Mouse (Mus musculus): ENCODE results near the gene Cxcl17. TPM values are rescaled to one million over a fixed set of nuclear protein-coding genes. Genes with fewer than 3 reads are reported as not detected.
"Not testable (repeated sequence)": the region's sequence is repeated elsewhere in the genome, so short reads cannot be mapped to it uniquely, and the experiment has no call there.

Gene Cxcl17
- total and polyA plus RNA-seq, 2 experiments, result not detected

- Histone ChIP-seq H3K27me3 (ENCODE audit: control insufficient read depth, insufficient read depth, low read length) (no peaks in the 10 kb centered on the region), H3K4me1 (ENCODE audit: control insufficient read depth, insufficient read depth, low read length) (peaks cover 6% of the 10 kb centered on the region), H3K4me3 (ENCODE audit: insufficient read depth, low read depth, low read length) (no peak overlapping the region), H3K9ac (ENCODE audit: low read depth, low read length) (no peak overlapping the region), H3K36me3 (ENCODE audit: control insufficient read depth, insufficient read depth, low read length) (no peaks in the 10 kb centered on the region), H3K79me2 (ENCODE audit: control insufficient read depth, insufficient read depth, low read length) (no peaks in the 10 kb centered on the region), H3K27ac (replicated peaks; ENCODE audit: insufficient read depth, low read depth, low read length) (no peak overlapping the region)
- 85% methylated on average over 4 of the region's 4 CpGs for WGBS
- TF ChIP-seq CTCF (IDR thresholded peaks at IDR 0.05; ENCODE audit: low read depth, low read length) (no peak), POLR2A (IDR thresholded peaks at IDR 0.05; ENCODE audit: extremely low read depth, insufficient read depth, low read length) (no peak)
- no peak for DNase-seq (ENCODE audit: extremely low read depth, low read depth, low spot score)
Observed at GRCm38 (mm10) chr7:25429886-25430784, 17.4 kb upstream of the Cxcl17 start.

GRCm38 (mm10) chr7:25428321-25428720 lies 15.6 kb upstream of the Cxcl17 start:
- TF ChIP-seq CTCF (IDR thresholded peaks at IDR 0.05; ENCODE audit: low read depth, low read length) (no peak), POLR2A (IDR thresholded peaks at IDR 0.05; ENCODE audit: extremely low read depth, insufficient read depth, low read length) (no peak)
- 24% methylated on average over 3 of the region's 3 CpGs for WGBS
- Histone ChIP-seq H3K27ac (replicated peaks; ENCODE audit: insufficient read depth, low read depth, low read length) (peak overlapping the region; percentile 8), H3K27me3 (ENCODE audit: control insufficient read depth, insufficient read depth, low read length) (no peaks in the 10 kb centered on the region), H3K4me1 (ENCODE audit: control insufficient read depth, insufficient read depth, low read length) (peaks cover 6% of the 10 kb centered on the region; the same call in 1 of the 2 replicates), H3K4me3 (ENCODE audit: insufficient read depth, low read depth, low read length) (no peak overlapping the region), H3K79me2 (ENCODE audit: control insufficient read depth, insufficient read depth, low read length) (no peaks in the 10 kb centered on the region), H3K36me3 (ENCODE audit: control insufficient read depth, insufficient read depth, low read length) (no peaks in the 10 kb centered on the region), H3K9ac (ENCODE audit: low read depth, low read length) (no peak overlapping the region)
- DNase-seq (ENCODE audit: extremely low read depth, low read depth, low spot score), result peak; percentile 79

- no peak for DNase-seq (ENCODE audit: extremely low read depth, low read depth, low spot score)
- H3K27ac ChIP-seq (replicated peaks; ENCODE audit: insufficient read depth, low read depth, low read length), result no peak overlapping the region
- no peak overlapping the region for H3K4me3 ChIP-seq (ENCODE audit: insufficient read depth, low read depth, low read length)
- no peaks in the 10 kb centered on the region for H3K27me3 ChIP-seq (ENCODE audit: control insufficient read depth, insufficient read depth, low read length)
- H3K79me2 ChIP-seq (ENCODE audit: control insufficient read depth, insufficient read depth, low read length), result no peaks in the 10 kb centered on the region
- no peaks in the 10 kb centered on the region for H3K36me3 ChIP-seq (ENCODE audit: control insufficient read depth, insufficient read depth, low read length)
- H3K4me1 ChIP-seq (ENCODE audit: control insufficient read depth, insufficient read depth, low read length), result no peaks in the 10 kb centered on the region
- no peak for TF ChIP-seq CTCF (IDR thresholded peaks at IDR 0.05; ENCODE audit: low read depth, low read length)
- TF ChIP-seq POLR2A (IDR thresholded peaks at IDR 0.05; ENCODE audit: extremely low read depth, insufficient read depth, low read length), result no peak
- WGBS, result 80% methylated on average over 5 of the region's 5 CpGs
- H3K9ac ChIP-seq (ENCODE audit: low read depth, low read length), result no peak overlapping the region
Observed at GRCm38 (mm10) chr7:25427144-25427543, 14.5 kb upstream of the Cxcl17 start.

GRCm38 (mm10) chr7:25426380-25426779 lies 13.7 kb upstream of the Cxcl17 start:
- H3K36me3 ChIP-seq (ENCODE audit: control insufficient read depth, insufficient read depth, low read length); H3K27ac ChIP-seq (replicated peaks; ENCODE audit: insufficient read depth, low read depth, low read length); H3K4me3 ChIP-seq (ENCODE audit: insufficient read depth, low read depth, low read length); H3K27me3 ChIP-seq (ENCODE audit: control insufficient read depth, insufficient read depth, low read length); H3K79me2 ChIP-seq (ENCODE audit: control insufficient read depth, insufficient read depth, low read length); H3K4me1 ChIP-seq (ENCODE audit: control insufficient read depth, insufficient read depth, low read length); H3K9ac ChIP-seq (ENCODE audit: low read depth, low read length); DNase-seq (ENCODE audit: extremely low read depth, low read depth, low spot score): not testable (repeated sequence)
- WGBS, result 95% methylated on average over 4 of the region's 4 CpGs

GRCm38 (mm10) chr7:25424429-25424828 lies 11.7 kb upstream of the Cxcl17 start:
- Histone ChIP-seq H3K27me3 (ENCODE audit: control insufficient read depth, insufficient read depth, low read length) (no peaks in the 10 kb centered on the region), H3K4me1 (ENCODE audit: control insufficient read depth, insufficient read depth, low read length) (peaks cover 7% of the 10 kb centered on the region; the same call in 1 of the 2 replicates), H3K9ac (ENCODE audit: low read depth, low read length) (no peak overlapping the region), H3K27ac (replicated peaks; ENCODE audit: insufficient read depth, low read depth, low read length) (no peak overlapping the region), H3K36me3 (ENCODE audit: control insufficient read depth, insufficient read depth, low read length) (no peaks in the 10 kb centered on the region), H3K79me2 (ENCODE audit: control insufficient read depth, insufficient read depth, low read length) (no peaks in the 10 kb centered on the region), H3K4me3 (ENCODE audit: insufficient read depth, low read depth, low read length) (no peak overlapping the region)
- 47% methylated on average over 4 of the region's 4 CpGs for WGBS
- DNase-seq (ENCODE audit: extremely low read depth, low read depth, low spot score), result peak; percentile 61
- TF ChIP-seq CTCF (IDR thresholded peaks at IDR 0.05; ENCODE audit: low read depth, low read length) (peak; percentile 55), POLR2A (IDR thresholded peaks at IDR 0.05; ENCODE audit: extremely low read depth, insufficient read depth, low read length) (no peak)

GRCm38 (mm10) chr7:25422286-25422841 lies 9.7 kb upstream of the Cxcl17 start:
- H3K27me3 ChIP-seq (ENCODE audit: control insufficient read depth, insufficient read depth, low read length), result no peaks in the 10 kb centered on the region
- H3K36me3 ChIP-seq (ENCODE audit: control insufficient read depth, insufficient read depth, low read length), result no peaks in the 10 kb centered on the region
- WGBS, result 74% methylated on average over 16 of the region's 16 CpGs
- no peak overlapping the region for H3K9ac ChIP-seq (ENCODE audit: low read depth, low read length)
- H3K4me1 ChIP-seq (ENCODE audit: control insufficient read depth, insufficient read depth, low read length), result peaks cover 8% of the 10 kb centered on the region; the same call in 1 of the 2 replicates
- H3K4me3 ChIP-seq (ENCODE audit: insufficient read depth, low read depth, low read length), result no peak overlapping the region
- no peaks in the 10 kb centered on the region for H3K79me2 ChIP-seq (ENCODE audit: control insufficient read depth, insufficient read depth, low read length)
- no peak overlapping the region for H3K27ac ChIP-seq (replicated peaks; ENCODE audit: insufficient read depth, low read depth, low read length)
- DNase-seq (ENCODE audit: extremely low read depth, low read depth, low spot score), result peak; percentile 49
- TF ChIP-seq CTCF (IDR thresholded peaks at IDR 0.05; ENCODE audit: low read depth, low read length), result no peak
- TF ChIP-seq POLR2A (IDR thresholded peaks at IDR 0.05; ENCODE audit: extremely low read depth, insufficient read depth, low read length), result no peak
